Mouse (Mus musculus) neural tube, embryonic 11.5 days (tissue): ENCODE results near the gene Fam20a. TPM values are rescaled to one million over a fixed set of nuclear protein-coding genes. Genes with fewer than 3 reads are reported as not detected.

Experiments used
- ATAC-seq: fragments of 200-750 bp; cut with Nextera tagmentation; 2 replicates; pipeline ENCODE4 v1.8.0; 2017; ENCODE audit warnings: moderate number of reproducible peaks, mild to moderate bottlenecking, moderate TSS enrichment, moderate library complexity; ENCODE audit not compliant: insufficient read depth, low FRiP score, low TSS enrichment
- DNase-seq: peaks from one replicate; pipeline ENCODE4 v3.0.0-alpha.2; 2015; ENCODE audit warnings: low spot score
- H3K27ac ChIP-seq: fragments of 300-500 bp; sonication (generic); 2 replicates; pipeline ENCODE4 v1.5.1; 2014; ENCODE audit warnings: low read depth, mild to moderate bottlenecking, low read length
- H3K27me3 ChIP-seq: fragments of 300-500 bp; sonication (generic); 2 replicates; pipeline ENCODE4 v1.6.1; 2014; ENCODE audit warnings: mild to moderate bottlenecking, low read length, mixed read lengths; ENCODE audit not compliant: control insufficient read depth, insufficient read depth
- H3K36me3 ChIP-seq: fragments of 300-500 bp; sonication (generic); 2 replicates; pipeline ENCODE4 v1.6.1; 2014; ENCODE audit warnings: mild to moderate bottlenecking, low read length, moderate library complexity, mixed read lengths; ENCODE audit not compliant: control insufficient read depth, insufficient read depth
- H3K4me1 ChIP-seq: fragments of 300-500 bp; sonication (generic); 2 replicates; pipeline ENCODE4 v1.6.1; 2014; ENCODE audit warnings: low read length, mixed read lengths; ENCODE audit not compliant: control insufficient read depth, insufficient read depth
- H3K4me2 ChIP-seq: fragments of 300-500 bp; sonication (generic); 2 replicates; pipeline ENCODE4 v1.6.1; 2014; ENCODE audit warnings: low read depth, mild to moderate bottlenecking, moderate library complexity
- H3K4me3 ChIP-seq: fragments of 300-500 bp; sonication (generic); 2 replicates; pipeline ENCODE4 v1.5.1; 2014; ENCODE audit warnings: low read depth, low read length
- H3K9ac ChIP-seq: fragments of 300-500 bp; sonication (generic); 2 replicates; pipeline ENCODE4 v1.6.1; 2014; ENCODE audit warnings: mild to moderate bottlenecking, low read length
- H3K9me3 ChIP-seq: fragments of 300-500 bp; sonication (generic); 2 replicates; pipeline ENCODE4 v1.6.1; 2016; ENCODE audit warnings: low read length; ENCODE audit not compliant: control insufficient read depth
- WGBS: fragments of 180-500 bp; shearing (Covaris S2); extraction: QIAGEN DNeasy Blood & Tissue Kit; methylation state at CpG from one replicate; pipeline ENCODE4 v1.1.7; 2014; 5-methylcytosine and 5-hydroxymethylcytosine counted together
- polyA plus RNA-seq: library from polyadenylated mRNA; unstranded; fragments of >200 nt; fragmentation: Nextera tagmentation; extraction: Ambion mirVana; gene quantifications from 2 replicates; pipeline ENCODE4 v1.2.1, GENCODE M21; 2014

The Fam20a gene
- polyA plus RNA-seq, 1 experiment from 2014 or later: 0.92 TPM

GRCm38 (mm10) chr11:109719399-109719798 is 2.7 kb downstream of the Fam20a start:
- Histone ChIP-seq H3K9ac (no peak overlapping the region), H3K27ac (no peak overlapping the region), H3K9me3 (no peaks in the 10 kb centered on the region), H3K4me1 (peaks cover 7% of the 10 kb centered on the region; the same call in 1 of the 2 replicates), H3K36me3 (no peaks in the 10 kb centered on the region), H3K27me3 (peaks cover 15% of the 10 kb centered on the region; the same call in 1 of the 2 replicates), H3K4me3 (no peak overlapping the region), H3K4me2 (no peak overlapping the region)
- ATAC-seq (no peak), DNase-seq (no peak)
- 91% methylated on average over 3 of the region's 3 CpGs for WGBS

- 87% methylated on average over 15 of the region's 15 CpGs for WGBS
- H3K4me2 ChIP-seq: no peak overlapping the region
- H3K9ac ChIP-seq: no peak overlapping the region
- H3K27ac ChIP-seq: no peak overlapping the region
- no peak overlapping the region for H3K4me3 ChIP-seq
- H3K36me3 ChIP-seq: no peaks in the 10 kb centered on the region
- ATAC-seq: no peak
- no peaks in the 10 kb centered on the region for H3K9me3 ChIP-seq
- no peak for DNase-seq
- H3K4me1 ChIP-seq: peaks cover 7% of the 10 kb centered on the region; the same call in 1 of the 2 replicates
- peaks cover 15% of the 10 kb centered on the region; the same call in 1 of the 2 replicates for H3K27me3 ChIP-seq
Measured at GRCm38 (mm10) chr11:109717966-109718895, 3.8 kb downstream of the Fam20a start.

GRCm38 (mm10) chr11:109717448-109717847 is 4.6 kb downstream of the Fam20a start:
- ATAC-seq (no peak), DNase-seq (no peak)
- Histone ChIP-seq H3K4me3 (no peak overlapping the region), H3K36me3 (no peaks in the 10 kb centered on the region), H3K9ac (no peak overlapping the region), H3K4me2 (no peak overlapping the region), H3K4me1 (peaks cover 7% of the 10 kb centered on the region; the same call in 1 of the 2 replicates), H3K27me3 (peaks cover 11% of the 10 kb centered on the region; the same call in 1 of the 2 replicates), H3K27ac (no peak overlapping the region), H3K9me3 (no peaks in the 10 kb centered on the region)
- WGBS: 86% methylated on average over 5 of the region's 5 CpGs

- H3K4me1 ChIP-seq: peaks cover 7% of the 10 kb centered on the region; the same call in 1 of the 2 replicates
- H3K9me3 ChIP-seq: no peaks in the 10 kb centered on the region
- 66% methylated on average over 7 of the region's 7 CpGs for WGBS
- no peak overlapping the region for H3K9ac ChIP-seq
- no peak overlapping the region for H3K4me2 ChIP-seq
- peaks cover 9% of the 10 kb centered on the region; the same call in 1 of the 2 replicates for H3K27me3 ChIP-seq
- no peaks in the 10 kb centered on the region for H3K36me3 ChIP-seq
- DNase-seq: no peak
- H3K4me3 ChIP-seq: no peak overlapping the region
- H3K27ac ChIP-seq: no peak overlapping the region
- ATAC-seq: no peak
Measured at GRCm38 (mm10) chr11:109716981-109717380, 5.1 kb downstream of the Fam20a start.

- DNase-seq (no peak), ATAC-seq (no peak)
- Histone ChIP-seq H3K4me2 (no peak overlapping the region), H3K9me3 (no peaks in the 10 kb centered on the region), H3K36me3 (no peaks in the 10 kb centered on the region), H3K4me1 (no peaks in the 10 kb centered on the region), H3K27ac (no peak overlapping the region), H3K9ac (no peak overlapping the region), H3K4me3 (no peak overlapping the region), H3K27me3 (no peaks in the 10 kb centered on the region)
- WGBS: 84% methylated on average over 12 of the region's 12 CpGs
Measured at GRCm38 (mm10) chr11:109715311-109715781, 6.7 kb downstream of the Fam20a start.

- Histone ChIP-seq H3K9ac (no peak overlapping the region), H3K9me3 (no peaks in the 10 kb centered on the region), H3K4me2 (no peak overlapping the region), H3K4me1 (no peaks in the 10 kb centered on the region), H3K36me3 (no peaks in the 10 kb centered on the region), H3K27ac (no peak overlapping the region), H3K27me3 (no peaks in the 10 kb centered on the region), H3K4me3 (no peak overlapping the region)
- ATAC-seq (no peak), DNase-seq (no peak)
- WGBS: 82% methylated on average over 17 of the region's 17 CpGs
Measured at GRCm38 (mm10) chr11:109714341-109715247, 7.5 kb downstream of the Fam20a start.

GRCm38 (mm10) chr11:109709501-109709900 is 12.6 kb downstream of the Fam20a start:
- 93% methylated on average over 5 of the region's 5 CpGs for WGBS
- H3K4me1 ChIP-seq: no peaks in the 10 kb centered on the region
- ATAC-seq: no peak
- H3K27ac ChIP-seq: no peak overlapping the region
- no peak for DNase-seq
- H3K9ac ChIP-seq: no peak overlapping the region
- no peaks in the 10 kb centered on the region for H3K27me3 ChIP-seq
- no peak overlapping the region for H3K4me2 ChIP-seq
- no peaks in the 10 kb centered on the region for H3K36me3 ChIP-seq
- H3K9me3 ChIP-seq: no peaks in the 10 kb centered on the region
- no peak overlapping the region for H3K4me3 ChIP-seq

- Histone ChIP-seq H3K27me3 (no peaks in the 10 kb centered on the region), H3K9me3 (no peaks in the 10 kb centered on the region), H3K4me1 (no peaks in the 10 kb centered on the region), H3K4me2 (no peak overlapping the region), H3K9ac (no peak overlapping the region), H3K36me3 (no peaks in the 10 kb centered on the region), H3K4me3 (no peak overlapping the region), H3K27ac (no peak overlapping the region)
- ATAC-seq: no peak
- no peak for DNase-seq
- WGBS: 89% methylated on average over 4 of the region's 4 CpGs
Measured at GRCm38 (mm10) chr11:109708786-109709185, 13.3 kb downstream of the Fam20a start.
